Mouse (Mus musculus): Measurements from ENCODE around the gene Ifih1.

Gene Ifih1

GRCm38 (mm10) chr2:62639869-62640268 lies 6.2 kb downstream of the Ifih1 start:
- no peak for DNase-seq (ENCODE audit: low spot score)

GRCm38 (mm10) chr2:62630446-62630845 lies 15.6 kb downstream of the Ifih1 start:
- peak; percentile 67 for DNase-seq (ENCODE audit: low spot score)

GRCm38 (mm10) chr2:62628356-62628755 lies 17.7 kb downstream of the Ifih1 start:
- no peak for DNase-seq (ENCODE audit: low spot score)

GRCm38 (mm10) chr2:62627728-62628127 lies 18.3 kb downstream of the Ifih1 start:
- peak; percentile 55 for DNase-seq (ENCODE audit: low spot score)

GRCm38 (mm10) chr2:62623024-62623441 lies 23.0 kb downstream of the Ifih1 start:
- no peak for DNase-seq (ENCODE audit: low spot score)

GRCm38 (mm10) chr2:62619679-62620078 lies 26.4 kb downstream of the Ifih1 start:
- peak; percentile 72 for DNase-seq (ENCODE audit: low spot score)

- DNase-seq (ENCODE audit: low spot score), result peak; percentile 88
Observed at GRCm38 (mm10) chr2:62618934-62619341, 27.1 kb downstream of the Ifih1 start.

GRCm38 (mm10) chr2:62613133-62613532 lies 32.9 kb downstream of the Ifih1 start:
- DNase-seq (ENCODE audit: low spot score), result no peak

- DNase-seq (ENCODE audit: low spot score), result no peak
Observed at GRCm38 (mm10) chr2:62606205-62606604, 39.9 kb downstream of the Ifih1 start.

- no peak for DNase-seq (ENCODE audit: low spot score)
Observed at GRCm38 (mm10) chr2:62603530-62603929, 42.5 kb downstream of the Ifih1 start.

GRCm38 (mm10) chr2:62596586-62596985 lies 49.5 kb downstream of the Ifih1 start:
- DNase-seq (ENCODE audit: low spot score), result no peak

GRCm38 (mm10) chr2:62594491-62594890 lies 51.6 kb downstream of the Ifih1 start:
- no peak for DNase-seq (ENCODE audit: low spot score)

GRCm38 (mm10) chr2:62591555-62591954 lies 54.5 kb downstream of the Ifih1 start:
- DNase-seq (ENCODE audit: low spot score), result no peak

GRCm38 (mm10) chr2:62589333-62589732 lies 56.7 kb downstream of the Ifih1 start:
- DNase-seq (ENCODE audit: low spot score), result no peak

- no peak for DNase-seq (ENCODE audit: low spot score)
Observed at GRCm38 (mm10) chr2:62585769-62586168, 60.3 kb downstream of the Ifih1 start.

GRCm38 (mm10) chr2:62574962-62575361 lies 71.1 kb downstream of the Ifih1 start:
- DNase-seq (ENCODE audit: low spot score), result no peak

GRCm38 (mm10) chr2:62574250-62574649 lies 71.8 kb downstream of the Ifih1 start:
- no peak for DNase-seq (ENCODE audit: low spot score)

- no peak for DNase-seq (ENCODE audit: low spot score)
Observed at GRCm38 (mm10) chr2:62573753-62574159, 72.3 kb downstream of the Ifih1 start, which contains the start of gene Fap. TSS of gene Fap (minus strand) at chr2:62574075.

GRCm38 (mm10) chr2:62573099-62573752 lies 72.8 kb downstream of the Ifih1 start:
- no peak for DNase-seq (ENCODE audit: low spot score)

GRCm38 (mm10) chr2:62564687-62565086 lies 81.4 kb downstream of the Ifih1 start:
- DNase-seq (ENCODE audit: low spot score), result no peak

- no peak for DNase-seq (ENCODE audit: low spot score)
Observed at GRCm38 (mm10) chr2:62562661-62563485, 83.2 kb downstream of the Ifih1 start.

- DNase-seq (ENCODE audit: low spot score), result peak; percentile 3
Observed at GRCm38 (mm10) chr2:62557417-62557816, 88.6 kb downstream of the Ifih1 start.

- DNase-seq (ENCODE audit: low spot score), result no peak
Observed at GRCm38 (mm10) chr2:62556349-62556748, 89.7 kb downstream of the Ifih1 start.

All from c-Kit-positive CD71-positive TER-119-positive erythroid progenitor cells, embryonic 14.5 days (primary cell).